Mouse (Mus musculus): ENCODE data around the gene Rcc1.

Rcc1 gene

DNA sequence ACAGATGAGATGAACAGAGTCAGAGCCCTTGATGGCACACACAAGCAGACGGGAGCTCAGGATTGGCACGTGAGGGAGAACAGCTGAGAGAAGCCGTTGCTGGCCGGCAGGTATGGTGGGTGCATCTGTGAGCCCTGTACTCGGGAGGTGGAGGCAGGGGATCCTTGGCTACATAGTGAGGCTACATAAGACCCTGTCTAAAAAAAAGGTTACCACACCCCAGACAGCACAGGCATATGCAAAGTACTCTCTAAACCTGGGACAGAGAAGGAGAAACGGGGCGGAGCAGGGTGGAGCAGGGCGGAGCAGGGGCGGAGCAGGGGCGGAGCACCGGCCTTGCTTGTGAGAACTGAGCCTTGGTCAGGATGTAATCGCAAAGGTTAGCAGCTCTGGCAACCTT is 2.8 kb upstream of the Rcc1 start:
- DNase-seq (ENCODE audit: low read depth, low spot score): no peak

DNA sequence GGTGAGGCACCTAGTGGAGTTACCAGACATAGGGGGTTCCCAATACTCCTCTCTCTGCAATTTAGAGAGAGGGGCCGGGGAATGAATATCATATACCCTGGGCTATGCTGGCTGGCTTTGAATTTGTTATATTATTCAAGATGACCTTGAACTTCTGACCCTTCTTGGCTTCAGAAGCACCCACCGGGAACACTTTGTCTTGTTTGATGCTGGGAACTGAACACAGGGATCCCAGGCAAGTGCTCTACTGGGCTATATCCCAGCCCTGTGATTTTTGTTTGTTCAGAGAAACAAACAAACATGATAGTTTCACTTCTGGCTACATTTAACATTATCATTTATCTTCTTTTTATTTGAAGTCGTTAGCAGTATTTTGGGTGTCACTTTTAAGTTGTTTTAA is 2.0 kb upstream of the Rcc1 start:
- no peak for DNase-seq (ENCODE audit: low read depth, low spot score)

DNA sequence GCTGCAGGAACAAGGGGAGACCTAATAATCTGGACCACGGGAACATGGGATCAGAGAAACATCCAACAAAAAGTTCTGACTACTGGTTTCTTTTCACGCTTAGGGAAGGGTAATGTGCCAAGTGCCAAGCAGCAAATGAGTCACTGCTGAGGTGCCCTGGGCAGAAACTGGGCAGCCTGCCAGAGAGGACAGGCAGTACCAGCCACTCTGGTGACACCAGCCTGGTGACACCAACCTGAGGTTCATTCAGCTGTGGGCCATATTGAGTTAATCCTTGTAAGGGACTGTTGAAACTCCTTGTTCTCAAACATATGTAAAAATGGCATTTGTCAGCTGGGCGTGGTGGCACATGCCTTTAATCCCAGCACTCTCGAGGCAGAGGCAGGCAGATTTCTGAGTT is 1.2 kb upstream of the Rcc1 start:
- DNase-seq (ENCODE audit: low read depth, low spot score): no peak

DNA sequence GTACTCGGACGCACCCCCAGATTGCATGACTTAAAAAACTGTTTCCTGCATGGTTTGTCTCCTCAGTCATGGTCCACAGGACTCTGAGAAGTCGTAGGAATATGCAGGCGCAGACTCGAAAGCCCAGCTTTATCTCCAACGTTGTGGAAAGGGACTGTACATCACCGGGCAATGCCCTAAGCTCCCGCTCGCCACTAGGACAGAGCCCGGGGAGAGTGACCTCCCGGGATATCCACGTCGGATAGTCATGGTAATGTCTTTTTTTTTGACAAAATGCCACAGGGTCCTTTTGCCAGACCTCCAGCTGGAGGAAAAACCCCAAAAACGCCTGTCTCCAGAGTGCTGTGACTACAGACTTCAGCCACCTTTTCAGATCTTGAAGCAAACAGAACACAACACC is 666 bp downstream of the Rcc1 start:
- no peak for DNase-seq (ENCODE audit: low read depth, low spot score)

DNA sequence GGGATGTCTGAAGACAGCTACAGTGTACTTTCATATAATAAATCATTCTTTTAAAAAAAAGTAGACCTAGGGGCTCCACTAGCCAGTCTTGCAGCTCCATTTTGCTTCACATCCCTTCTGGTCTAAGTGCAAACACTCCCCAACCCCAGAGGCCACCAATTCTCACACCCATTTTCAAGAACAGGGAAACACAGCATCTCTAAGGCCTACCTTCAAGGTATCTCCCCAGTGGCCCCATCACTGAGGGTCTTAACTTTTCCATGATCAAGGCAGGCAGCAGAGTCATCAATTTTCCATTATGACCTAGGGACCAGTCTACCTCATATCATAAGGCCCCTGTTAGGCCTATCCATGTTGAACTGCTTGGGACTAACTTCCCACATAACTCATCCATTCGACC is 2.0 kb downstream of the Rcc1 start:
- DNase-seq (ENCODE audit: low read depth, low spot score): no peak

DNA sequence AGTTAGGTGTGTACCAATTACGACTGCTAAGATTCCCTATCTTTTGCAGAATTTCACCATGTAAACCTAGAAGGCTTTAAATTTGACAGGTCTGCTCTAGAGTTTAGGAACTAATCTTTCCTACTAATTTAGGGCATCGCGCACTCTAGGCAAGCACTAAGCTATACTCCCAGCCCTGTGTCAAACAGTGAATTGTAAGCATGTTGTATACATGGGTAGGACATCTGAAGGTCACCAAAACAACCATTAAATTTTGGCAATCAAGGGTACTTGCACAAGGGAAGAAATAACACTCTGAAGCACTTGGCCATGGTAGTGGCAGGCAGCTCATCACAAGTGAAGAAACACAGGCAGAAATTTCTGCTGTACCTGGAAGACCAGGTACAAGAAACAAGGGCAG is 2.6 kb downstream of the Rcc1 start:
- no peak for DNase-seq (ENCODE audit: low read depth, low spot score)

DNA sequence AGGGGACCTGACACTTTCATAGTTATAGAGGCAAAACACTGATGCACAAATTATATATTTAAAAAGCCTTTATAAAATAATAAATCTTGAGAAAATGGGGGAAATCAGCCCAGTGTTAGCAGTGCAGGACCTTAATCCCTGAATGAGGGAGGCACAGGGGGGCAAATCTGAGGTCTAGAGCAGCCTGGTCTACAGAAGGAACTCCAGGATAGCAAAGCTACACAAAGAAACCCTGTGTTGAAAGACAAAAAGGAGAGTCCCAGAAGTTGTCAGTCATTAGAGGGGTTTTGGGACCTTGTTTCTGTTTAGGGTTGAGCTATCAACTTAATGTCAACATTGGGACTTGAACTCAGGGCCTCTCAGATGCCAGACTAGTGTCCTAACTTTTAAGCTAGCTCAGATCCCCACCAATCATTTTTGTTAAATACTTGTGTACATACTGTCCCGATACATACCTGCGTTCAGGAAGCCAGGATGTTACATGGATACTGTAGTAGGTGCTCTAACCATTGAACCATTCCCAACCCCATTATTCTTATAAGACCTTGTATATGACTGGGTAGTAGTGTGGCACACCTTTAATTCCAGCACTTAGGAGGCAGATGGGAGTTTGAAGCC is 3.2 kb downstream of the Rcc1 start:
- DNase-seq (ENCODE audit: low read depth, low spot score): no peak

DNA sequence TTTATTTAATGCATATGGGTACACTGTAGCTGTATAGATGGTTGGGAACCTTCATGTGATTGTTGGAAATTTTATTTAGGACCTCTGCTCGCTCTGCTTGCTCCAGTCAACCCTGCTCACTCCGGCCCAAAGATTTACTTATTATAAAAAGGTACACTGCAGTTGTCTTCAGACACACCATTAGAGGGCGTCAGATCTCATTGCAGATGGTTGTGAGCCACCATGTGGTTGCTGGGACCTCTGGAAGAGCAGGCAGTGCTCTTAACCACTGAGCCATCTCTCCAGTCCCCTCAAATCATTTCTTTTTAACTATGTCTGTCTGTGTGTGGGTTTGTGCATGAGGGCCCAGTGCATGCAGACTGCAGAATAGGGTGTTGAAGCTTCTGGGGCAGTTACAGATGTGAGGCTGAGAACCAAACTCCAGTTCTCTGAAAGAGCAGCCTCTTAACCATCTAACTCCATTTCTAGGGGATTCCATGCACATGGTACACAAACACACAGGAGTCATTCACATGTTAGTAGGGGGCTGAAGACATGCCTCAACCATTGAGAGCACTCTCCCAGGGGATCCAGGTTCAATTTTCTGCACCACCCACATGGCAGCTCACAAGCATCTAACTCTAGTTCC is 3.8 kb downstream of the Rcc1 start:
- DNase-seq (ENCODE audit: low read depth, low spot score): no peak

DNA sequence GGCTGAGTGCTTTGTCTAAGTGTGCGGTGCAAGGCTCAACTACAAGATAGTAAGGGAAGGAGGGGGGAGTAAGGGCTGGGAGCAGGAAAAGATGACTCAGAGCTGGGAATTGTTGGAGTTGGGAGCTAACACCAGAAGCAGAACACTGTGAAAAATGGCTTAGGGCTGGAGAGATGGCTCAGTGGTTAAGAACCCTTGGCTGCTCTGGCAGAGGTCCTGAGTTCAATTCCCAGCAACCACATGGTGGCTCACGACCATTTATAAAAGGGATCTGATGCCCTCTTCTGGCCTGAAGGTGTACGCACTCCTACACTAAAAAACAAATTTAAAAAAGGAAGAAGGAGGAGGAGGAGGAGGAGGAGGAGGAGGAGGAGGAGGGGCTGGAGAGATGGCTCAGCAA is 6.7 kb downstream of the Rcc1 start:
- DNase-seq (ENCODE audit: low read depth, low spot score): peak; percentile 40

DNA sequence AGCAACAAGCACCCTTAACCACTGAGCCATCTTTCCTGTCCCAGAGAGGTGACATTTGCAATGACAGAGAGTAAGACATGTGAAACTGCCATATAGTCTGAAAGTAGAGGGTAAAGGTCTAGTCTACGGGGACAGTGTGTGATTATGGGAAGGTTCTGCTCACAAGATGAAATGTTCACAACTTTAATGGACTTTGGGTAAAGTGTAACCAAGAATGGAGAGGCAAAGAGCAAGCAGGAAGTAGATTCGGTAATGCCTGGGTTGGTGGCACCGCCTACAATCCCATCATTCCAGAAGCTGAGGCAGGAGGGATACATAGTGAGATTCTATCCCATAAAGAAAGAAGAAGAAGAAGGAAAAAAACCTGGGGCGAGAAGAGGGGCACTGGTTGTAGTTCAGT is 7.1 kb downstream of the Rcc1 start:
- no peak for DNase-seq (ENCODE audit: low read depth, low spot score)

DNA sequence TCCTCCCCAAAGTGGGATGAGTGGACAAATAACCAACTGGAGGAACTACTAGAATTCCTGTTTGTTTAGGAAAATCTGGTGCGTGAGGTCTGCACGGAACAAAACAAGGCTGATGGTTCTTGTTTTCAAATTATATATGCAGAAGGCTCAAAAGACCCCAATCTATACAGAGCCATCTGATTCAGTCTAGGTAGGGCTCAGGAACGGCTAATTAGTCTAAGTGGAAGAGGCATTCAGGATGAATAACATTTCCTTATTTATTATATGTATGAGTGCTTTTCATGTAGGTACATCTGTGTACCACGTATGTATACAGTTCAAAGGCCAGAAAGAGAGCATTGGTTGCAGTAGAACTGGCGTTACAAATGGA is 7.6 kb downstream of the Rcc1 start:
- no peak for DNase-seq (ENCODE audit: low read depth, low spot score)

DNA sequence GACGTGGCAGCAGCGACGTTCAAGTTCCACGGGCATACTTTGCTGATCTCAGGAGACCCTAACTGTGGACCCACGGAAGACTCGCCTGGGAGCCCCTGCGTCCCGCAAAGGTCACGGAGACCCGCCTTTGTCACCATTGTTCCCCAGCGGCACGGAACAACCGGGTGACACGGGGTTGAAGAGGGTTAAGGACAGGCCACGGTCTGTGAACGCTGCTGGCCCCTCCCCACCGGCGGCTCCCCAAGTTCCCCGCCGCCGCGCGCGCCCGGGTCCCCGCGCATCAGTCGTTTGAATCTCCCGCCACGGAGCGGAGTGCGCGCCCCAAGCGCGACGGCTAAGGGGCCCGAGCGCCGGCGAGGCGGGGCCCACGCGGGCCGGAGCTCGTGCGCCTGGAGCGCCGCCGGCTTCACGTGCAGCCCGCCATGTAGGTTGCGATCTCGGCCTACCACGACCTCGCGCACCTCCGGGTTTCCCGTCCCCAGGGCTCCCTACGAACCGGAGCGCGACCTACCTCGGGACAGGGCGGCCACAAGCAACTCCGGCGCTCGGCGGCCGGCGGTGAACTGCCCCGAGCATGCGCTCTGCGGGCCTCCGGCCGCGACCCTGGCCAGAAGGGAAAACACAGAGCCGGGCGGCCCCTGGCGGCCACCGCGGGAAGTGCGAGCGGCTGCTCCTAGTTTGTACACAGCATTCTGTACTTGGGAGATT is 8.1 kb downstream of the Rcc1 start:
- peak; percentile 89 for DNase-seq (ENCODE audit: low read depth, low spot score)

DNA sequence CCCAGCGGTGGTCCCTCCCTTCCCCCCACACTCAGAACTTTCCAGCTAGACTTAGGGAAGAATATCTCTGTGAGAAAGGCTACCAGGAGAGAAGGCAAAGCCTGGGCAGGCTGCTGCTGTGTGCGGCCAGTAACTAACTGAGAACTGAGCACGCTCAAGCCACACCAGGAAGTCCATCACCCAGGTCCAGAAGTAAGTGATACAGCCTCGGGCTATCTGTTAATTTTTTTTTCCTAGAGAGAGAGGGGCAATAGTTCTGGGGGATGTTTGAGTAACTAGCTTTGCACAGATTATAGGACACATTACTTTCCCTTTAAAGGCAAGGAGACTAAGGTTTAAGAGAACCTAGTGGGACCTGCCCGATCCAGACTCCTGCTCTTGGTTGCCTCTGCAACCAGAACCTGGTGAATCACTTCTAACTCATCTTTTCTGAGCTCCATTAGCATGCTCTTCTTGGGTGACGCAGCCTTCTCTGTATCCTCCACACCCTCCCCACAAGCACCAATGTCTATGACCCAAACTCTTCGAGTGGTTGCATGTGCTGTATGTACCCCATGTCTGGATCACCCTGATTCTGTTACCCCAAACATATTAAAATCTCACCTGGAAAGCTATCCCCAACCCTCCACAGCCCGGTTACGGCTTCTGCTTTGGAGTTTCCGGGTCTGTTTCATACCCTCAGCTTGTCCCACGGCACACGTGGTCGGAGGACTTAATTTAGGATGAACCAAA is 8.8 kb downstream of the Rcc1 start:
- DNase-seq (ENCODE audit: low read depth, low spot score): no peak

DNA sequence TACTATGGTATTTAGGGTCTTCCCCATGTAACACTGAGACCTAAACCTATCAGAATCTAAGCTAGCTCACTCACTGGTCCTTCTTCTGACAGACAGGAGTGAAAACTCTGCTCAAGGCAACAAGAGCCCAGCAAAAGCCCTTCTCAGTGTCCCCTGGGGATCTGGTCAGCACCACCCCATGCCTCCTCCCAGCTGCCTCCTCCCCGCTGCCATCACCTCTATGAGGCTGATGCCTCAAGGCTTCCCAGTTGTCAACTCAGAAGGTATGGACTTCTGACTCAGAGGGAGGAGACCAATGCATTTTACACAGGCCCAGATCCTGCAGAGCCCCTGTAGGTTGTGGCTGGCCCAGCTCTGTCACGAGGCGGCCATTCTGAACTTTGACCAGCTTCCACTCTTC is 12.0 kb downstream of the Rcc1 start:
- DNase-seq (ENCODE audit: low read depth, low spot score): no peak

DNA sequence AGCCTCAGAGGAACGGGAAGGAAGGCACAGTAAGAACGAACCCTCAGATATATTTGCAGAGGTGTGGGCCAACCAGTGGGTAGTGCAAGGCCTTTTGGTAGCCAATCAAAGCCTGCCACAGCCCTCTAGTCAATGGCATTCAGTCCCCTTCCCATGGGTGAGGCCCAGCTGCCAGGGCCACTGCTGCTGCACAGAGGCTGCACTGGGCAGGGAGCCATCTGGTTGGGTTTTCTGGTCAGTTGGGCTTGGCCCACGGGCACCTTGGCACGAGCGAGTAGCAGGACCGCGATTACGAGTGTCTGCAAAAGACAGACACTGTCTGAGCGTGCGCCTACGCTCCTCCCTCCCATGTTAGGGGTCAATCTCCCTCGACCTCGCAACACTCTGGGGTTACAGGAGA is 14.5 kb downstream of the Rcc1 start:
- no peak for DNase-seq (ENCODE audit: low read depth, low spot score)

DNA sequence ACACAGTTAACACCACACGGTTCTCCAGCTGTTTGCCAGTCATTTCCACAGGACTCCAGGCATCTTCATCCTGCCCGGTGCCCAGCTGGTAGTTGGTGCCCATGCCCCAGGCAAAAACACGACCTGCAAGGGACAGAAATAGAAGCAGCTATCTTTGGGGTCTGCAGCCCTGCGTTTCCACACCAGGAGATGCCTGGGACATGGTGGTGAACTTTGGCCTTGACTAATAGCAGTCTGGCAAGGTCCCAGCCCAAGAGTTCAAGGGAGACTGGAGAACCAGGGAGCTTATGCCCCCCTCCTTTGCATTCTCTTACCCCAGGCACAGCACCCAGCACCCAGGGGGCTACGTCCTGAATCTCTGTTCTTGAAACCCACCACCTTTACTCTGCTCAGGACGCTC is 20.5 kb downstream of the Rcc1 start:
- DNase-seq (ENCODE audit: low read depth, low spot score): no peak

DNA sequence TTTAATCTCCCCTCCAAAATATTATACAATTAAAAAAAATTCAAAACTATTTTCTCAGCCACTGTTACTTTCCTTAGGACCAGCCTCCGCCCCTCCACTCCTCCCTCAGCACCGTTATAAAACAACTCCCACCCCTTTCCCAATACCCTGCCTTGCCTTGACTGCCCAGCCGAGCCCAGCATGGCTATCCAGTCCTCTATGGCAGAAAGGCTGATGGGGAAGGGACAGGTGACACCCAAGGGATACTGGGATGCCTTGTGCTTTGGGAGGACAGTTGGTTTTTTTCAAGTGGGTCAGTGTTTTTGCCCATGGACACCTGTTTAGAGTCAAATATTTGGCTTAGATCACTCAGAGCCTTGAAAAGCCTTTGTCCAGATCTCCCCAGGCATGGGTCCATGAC is 21.4 kb downstream of the Rcc1 start:
- no peak for DNase-seq (ENCODE audit: low read depth, low spot score)

DNA sequence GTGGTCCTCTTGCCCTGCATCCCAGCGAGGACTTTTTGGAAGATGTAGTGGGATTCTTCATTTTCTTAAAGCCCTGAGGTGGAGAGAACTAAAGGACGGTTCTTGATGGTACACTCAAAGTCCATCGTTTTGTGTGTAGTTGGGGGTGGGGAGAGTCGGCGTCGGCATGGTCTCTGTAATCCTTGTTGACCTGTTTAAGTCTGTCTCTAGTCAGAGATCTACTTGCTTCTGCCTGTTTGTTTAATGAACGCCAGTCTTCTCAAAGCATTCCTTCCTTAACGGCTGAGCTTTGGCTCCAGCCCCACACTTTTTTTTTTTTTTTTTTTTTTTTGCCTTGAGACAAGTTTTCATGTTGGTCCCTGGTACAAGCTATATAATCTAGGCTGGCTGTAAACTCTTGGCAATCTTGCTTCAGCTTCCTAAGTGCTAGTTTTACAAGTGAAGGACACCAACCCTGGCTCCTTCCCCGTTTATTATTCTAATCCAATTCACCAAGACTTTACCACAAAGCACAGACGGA is 23.5 kb downstream of the Rcc1 start:
- no peak for DNase-seq (ENCODE audit: low read depth, low spot score)

DNA sequence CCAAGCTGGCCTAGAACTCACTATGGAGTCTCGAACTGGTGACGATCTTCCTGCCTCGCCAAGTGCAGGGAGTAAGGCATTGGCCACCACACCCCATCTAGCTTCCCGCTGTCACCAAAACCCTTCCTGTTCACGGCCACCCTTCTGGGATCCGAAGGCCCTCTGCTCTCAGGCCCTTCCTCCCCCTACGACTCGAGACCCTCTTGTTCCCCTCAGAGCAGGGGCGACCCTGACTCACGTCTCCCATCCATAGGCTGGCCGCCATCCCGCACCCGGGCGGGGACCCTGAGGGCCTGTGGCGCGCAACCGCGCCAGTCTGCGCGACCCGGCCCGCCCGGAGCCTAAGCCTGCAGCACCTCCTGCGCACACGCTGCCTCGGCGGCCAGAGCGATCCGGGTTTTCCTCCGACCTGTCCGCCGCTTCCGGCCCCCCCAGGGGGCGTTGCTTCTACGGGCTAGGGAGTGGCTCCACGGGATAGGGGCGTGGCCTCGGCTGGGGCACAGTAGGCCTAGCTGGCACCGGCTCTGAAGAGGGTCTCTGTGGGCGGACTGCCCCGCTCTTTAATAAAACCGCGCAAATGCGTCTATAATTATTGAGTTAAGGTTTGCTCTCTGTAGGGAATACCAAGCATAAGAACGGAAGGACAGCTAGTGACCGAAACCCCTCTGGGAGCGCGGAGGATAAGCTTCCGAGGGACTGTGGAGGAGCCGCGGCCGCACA is 24.1 kb downstream of the Rcc1 start, which contains the start of gene Trnau1ap:
Gene Trnau1ap, minus strand, starts transcription at position 424 of the 720 bp plus-strand sequence.
- DNase-seq (ENCODE audit: low read depth, low spot score): peak; percentile 91

DNA sequence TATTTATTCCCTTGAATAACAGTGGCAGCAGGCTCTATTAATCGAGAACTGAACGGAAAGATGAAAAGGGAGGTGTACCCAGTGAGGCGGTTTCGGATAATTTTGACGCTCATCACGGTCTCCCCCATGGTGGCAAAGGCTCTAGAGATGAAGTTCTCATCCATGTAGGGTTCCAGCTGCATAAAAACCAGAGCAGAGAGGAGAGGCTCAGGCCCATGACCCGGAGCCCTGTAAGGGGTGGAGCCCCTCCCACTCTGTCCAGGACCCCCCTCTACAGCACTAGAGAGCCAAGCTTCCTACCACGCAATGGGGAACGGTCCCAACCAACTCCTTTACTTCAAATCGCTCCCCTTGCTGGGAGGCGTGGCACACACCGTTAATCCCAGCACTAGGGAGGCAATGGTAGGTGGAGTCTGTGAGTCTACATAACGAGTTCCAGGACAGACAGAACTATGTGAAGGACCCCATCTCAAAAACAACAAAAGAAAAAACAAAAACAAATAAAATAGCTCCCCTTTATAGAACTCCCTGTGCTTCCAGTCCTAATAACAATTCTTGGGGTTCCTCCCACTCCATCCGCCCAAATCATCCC is 24.9 kb downstream of the Rcc1 start:
- no peak for DNase-seq (ENCODE audit: low read depth, low spot score)

DNA sequence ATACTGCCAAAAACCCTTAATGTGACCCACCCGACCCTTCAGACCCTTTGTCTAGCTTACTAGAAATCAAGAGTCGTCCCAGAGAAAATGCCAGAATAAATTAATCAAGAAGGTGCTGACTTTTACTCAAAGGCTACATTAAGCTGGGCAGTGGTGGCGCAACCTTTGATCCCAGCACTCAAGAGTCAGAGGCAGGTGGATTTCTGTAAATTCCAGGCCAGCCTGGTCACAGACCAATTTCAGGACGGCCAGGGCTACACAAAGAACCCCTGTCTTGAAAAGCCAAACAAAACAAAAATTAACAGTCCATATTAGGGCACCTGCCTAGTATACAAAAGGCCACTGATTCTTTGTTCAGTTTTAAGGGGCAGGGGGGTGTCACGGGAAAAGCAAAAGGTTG is 26.9 kb downstream of the Rcc1 start:
- no peak for DNase-seq (ENCODE audit: low read depth, low spot score)
